Mouse (Mus musculus) lung, adult 2 months (tissue): ENCODE data around the gene Ccdc84.

ENCODE experiments used
- CTCF ChIP-seq: fragments of 200-500 bp; IDR thresholded peaks from 2 replicates; pipeline ENCODE4 v1.5.1; 2011; ENCODE audit warnings: mild to moderate bottlenecking, low read length, control low read depth; ENCODE audit not compliant: insufficient read depth
- POLR2A ChIP-seq: fragments of 200-500 bp; IDR thresholded peaks from 2 replicates; pipeline ENCODE4 v1.6.1; 2011; ENCODE audit warnings: low read depth, mild to moderate bottlenecking, control low read depth, low read length, borderline replicate concordance; ENCODE audit errors: extremely low read depth

DNA sequence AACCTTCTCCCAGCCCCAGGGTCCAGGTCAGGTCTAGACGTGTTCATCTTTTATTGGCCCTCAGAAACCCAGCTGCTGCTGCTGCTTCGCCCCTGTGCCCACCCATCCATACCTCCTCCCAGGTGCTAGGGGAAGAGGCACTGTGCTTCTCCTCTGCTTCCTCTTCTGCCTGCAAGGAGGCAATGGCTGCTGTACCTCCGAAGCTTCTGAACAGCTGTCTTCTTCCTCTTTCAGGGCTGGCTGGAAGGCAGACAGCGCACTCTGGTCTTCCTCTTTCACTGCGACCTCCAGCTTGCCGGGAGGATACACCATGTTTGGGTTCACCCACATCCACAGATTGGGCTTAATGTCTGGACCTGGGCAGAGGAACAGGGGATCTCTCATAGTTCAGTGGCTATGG lies 17.4 kb upstream of the Ccdc84 start:
- no peak for TF ChIP-seq CTCF
- no peak for TF ChIP-seq POLR2A
